Mouse (Mus musculus): ENCODE measurements around the gene Otos.

Gene Otos

DNA sequence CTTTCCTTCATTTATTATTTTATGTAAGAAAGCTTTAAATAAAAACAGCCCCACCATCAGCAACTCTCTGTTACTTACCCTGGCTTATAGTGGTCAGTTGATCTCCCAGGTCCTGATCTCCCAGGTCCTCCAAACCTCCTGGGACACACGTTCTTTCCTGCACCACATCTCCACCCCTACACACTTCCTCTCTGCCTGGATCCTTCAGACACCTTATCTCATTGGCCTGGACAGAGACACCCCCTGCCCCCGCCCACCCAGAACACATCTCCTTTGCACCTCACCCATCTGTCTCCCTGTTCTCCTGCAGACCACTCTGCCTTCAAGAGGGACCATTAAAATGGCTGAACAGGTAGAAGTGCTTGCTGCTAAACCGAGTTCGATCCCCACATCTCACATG is 1.6 kb downstream of the Otos start:
- DNase-seq (ENCODE audit: low read depth, low spot score): no peak

DNA sequence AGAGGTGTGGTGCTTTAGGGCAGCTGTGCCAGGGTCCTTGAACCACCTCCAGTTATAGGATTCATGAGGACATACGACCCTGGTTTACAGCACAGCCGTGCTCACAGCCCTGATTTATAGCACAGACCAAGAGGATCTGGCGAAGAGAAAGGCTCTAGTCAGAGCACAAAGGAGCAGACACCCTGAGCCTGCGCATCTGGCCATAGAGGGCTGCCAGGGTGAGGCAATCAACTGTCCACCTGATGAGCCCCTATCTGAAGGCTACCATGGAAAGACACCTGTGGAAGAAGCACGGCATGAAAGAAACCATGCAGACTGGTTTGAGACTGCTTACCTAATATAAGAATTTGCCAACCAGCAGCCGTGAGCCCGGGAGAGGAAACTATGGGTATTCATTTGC is 2.0 kb downstream of the Otos start:
- no peak for DNase-seq (ENCODE audit: low read depth, low spot score)

DNA sequence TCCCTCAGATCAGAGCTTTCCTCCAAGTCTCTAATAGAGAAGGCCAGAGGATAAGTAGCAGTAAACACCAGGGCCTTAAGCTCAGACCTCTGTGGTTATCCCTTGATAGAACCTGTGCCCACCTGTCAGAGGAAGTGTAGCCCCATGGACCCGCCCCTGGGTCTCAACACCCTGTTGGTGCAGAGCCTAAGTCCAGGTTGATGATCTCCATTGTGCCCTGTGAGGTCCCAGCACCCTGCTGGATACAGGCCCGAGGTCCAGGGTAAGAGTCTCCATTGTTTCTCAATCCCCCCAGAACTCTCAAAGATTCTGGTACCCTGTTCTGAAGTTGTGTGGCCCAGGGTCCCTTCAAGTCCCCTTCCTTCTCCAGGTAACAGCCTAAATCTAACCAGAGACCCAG is 2.5 kb downstream of the Otos start:
- no peak for DNase-seq (ENCODE audit: low read depth, low spot score)

DNA sequence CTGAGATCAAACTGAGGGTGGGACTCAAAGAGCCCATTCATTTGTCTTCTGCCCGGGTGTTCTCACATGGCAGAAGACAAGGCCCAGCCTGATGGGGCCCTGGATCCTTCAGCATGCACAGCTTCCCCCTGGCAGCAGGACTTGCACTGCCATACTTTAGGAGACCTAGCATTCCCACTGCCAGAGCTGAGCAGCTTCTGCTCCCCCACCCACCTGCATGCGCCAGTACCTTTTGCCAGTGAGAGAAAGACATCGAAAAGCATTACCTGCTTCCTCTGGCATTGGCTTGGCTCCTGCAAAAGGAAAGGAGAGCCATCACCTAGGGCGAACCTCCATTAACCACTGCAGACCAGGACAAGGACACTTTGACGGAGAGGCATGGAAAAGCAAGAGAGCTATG is 3.7 kb downstream of the Otos start:
- no peak for DNase-seq (ENCODE audit: low read depth, low spot score)

DNA sequence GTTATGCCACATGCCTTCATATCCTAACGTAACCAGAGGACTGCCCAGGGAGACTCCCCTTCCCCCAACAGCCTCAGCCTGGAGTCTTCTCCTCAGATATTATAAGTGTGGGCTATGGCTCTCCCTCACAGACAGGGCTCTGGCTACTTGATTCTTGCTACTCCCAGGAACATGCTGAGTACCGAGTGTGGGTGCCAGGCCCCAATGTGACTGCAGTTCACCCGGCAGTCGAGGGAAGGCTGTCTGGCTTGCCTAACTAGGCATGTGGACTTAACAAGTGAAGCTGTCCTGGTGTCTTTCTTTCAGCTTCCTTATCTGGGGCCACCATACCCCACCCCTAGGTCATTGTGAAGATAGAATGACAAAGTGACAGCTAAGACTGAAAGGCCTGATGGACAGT is 5.0 kb downstream of the Otos start:
- no peak for DNase-seq (ENCODE audit: low read depth, low spot score)

DNA sequence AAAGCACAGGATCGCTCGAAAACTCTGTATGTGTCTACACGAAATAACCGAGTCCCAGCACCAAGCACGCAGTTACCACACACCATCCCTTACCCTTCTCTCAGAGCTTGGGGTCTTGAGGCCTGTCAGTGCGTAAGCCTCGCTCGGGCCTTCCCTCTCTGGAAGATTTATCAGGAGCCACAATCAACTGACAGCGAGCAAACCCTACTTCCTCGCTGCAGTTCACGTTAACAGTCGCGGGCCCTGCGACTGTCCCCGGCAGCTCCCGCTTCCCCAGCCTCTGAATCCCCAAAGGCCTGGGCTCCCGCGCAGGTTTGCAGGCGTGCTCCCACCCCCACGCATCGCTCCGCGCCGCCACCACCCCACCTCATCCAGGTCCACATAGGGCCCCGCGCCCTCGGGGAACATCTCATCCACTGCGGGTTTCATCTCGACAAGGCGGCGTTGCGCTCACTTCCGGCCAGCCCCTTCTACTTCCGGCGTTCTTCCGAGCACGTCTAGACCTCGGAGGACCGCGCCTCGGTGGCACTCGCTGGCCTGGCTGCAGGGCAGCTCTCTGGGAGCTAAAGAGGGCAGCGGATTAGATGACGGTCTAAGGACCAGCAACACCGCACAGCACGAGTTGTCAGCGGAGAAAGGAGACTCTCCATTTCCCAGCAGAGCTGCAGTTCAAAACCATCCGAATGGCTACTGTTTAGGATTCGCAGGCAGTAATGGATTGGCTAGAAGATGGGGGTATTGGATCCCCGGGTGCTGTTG is 6.9 kb downstream of the Otos start, which contains the start of gene Cops9:
Gene Cops9 (minus strand): TSS at position 472 of the 759 bp plus-strand sequence.
- DNase-seq (ENCODE audit: low read depth, low spot score): peak; percentile 90

DNA sequence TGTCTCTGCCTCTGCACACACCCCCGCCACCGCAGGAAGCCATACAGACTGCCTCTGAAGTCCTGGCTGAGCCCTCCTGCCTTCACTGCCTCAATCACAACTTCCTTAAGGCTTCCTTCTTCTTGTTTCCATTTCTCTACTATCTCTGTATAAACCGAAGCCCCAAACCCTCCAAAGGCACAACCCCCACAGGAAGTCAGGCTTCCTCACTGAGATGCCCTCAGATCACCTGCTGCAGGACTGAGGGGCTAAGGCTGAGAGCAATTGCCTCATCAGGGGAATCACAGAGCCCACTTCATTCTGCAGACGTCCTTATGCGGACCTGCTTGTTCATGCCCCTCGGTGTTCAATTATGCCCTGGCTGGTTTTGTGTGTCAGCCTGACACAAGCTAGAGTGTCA is 8.2 kb downstream of the Otos start:
- DNase-seq (ENCODE audit: low read depth, low spot score): no peak

DNA sequence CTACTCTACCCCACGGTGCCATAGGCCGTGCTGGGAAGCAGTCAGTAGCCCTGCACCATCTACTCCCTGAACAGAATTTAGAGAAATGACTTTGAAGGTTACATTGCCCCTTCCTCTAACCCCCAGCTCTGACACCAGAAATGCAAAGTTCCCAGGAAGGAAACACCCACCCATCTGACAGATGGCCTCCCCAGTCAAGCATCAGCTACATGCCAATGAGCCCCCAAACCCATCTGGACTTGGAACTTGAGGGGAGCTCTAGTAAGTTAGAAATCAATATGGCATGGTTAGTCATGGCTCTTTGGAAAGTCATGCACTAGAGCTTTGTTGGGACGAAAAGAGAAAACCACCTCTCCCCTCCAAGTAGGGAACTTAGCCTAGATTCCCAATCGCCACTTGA is 9.9 kb downstream of the Otos start:
- no peak for DNase-seq (ENCODE audit: low read depth, low spot score)

DNA sequence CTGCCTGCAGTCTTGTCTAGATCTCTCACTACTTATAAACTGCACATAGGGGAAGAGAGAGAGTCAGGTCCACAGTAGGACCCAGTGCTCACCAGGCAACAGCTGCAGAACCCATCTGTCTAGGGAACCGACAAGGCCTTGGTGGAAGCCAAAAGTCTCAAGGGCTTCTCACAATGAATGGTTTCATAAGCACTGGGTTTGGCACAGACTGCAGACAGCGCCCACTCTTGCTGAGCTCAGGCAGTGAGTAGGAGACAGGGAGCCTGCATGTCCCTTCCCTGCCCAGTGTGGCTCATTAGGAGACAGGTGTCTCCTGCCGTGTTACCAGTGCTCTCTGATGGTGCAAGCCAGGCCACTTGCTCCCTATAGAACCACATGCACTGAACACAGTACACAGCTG is 10.5 kb downstream of the Otos start:
- DNase-seq (ENCODE audit: low read depth, low spot score): no peak

DNA sequence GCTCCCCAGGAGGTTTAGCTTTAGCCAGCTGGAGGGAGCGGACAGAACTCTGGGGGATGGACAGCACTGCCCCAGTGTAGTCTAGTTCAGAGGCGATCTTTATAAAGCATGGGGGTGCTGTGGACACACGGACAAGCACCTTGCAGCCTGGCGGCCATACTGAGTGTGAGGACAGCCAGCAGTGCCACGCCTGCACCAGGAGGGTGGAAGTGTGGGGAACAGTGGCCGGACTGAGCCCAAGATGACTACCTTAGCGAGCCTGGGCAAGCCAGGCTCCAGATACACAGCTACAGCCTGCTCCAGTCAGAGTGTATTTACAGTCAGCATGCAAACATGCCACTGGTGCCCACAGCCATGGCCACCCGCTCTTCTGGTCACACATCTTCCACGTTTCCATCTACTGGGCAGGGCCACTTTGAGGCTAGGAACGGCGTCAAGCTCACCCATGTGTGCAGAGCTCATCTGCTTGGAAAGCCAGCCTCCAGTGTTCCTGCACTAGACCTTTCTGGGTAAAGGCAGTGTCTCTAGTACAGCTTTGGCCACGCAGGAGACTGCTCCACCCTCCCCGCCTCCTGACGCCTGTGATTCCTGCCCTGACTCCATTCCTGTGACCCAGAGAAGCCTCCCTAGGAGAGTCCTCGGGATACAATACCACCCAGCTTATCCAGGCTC is 11.0 kb downstream of the Otos start:
- no peak for DNase-seq (ENCODE audit: low read depth, low spot score)

DNA sequence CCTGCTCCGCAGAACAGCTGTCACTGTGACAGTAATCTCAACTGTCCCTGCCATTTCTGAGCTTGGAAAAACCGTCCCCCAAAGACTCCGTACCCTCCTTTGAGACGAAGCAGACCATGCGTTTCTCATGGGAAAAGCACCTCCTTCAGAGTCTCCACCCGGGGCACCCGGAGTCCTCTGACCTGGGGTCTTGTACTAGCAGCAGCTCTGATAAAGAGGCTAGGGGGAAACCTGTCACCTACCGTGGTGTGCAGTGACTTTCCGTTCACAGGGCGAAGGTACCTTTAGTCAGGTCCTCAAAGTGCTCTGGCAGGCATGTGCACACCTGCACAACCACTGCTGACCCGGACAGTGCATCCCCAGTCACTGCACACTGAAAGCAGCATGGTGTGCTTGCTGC is 12.0 kb downstream of the Otos start:
- no peak for DNase-seq (ENCODE audit: low read depth, low spot score)

DNA sequence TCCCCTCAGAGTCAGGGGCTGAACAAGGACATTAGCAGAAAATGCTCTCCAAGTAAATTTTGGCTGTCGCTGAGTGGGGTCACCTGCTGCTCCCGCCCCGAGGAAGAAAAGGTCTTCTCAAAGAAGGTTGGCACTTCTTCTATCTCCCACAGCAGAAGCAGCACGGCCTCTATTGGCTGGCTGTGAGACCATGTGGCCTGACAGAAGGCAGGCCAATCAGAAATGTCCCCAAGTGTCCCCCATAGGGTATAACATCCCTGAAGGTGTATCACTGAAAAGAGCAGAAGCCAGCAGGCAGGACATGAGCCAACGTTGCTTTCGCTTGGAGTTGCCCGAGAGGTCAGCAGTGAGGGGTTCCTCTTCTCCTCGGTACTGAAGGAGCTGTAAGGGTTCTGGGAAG is 12.6 kb downstream of the Otos start:
- no peak for DNase-seq (ENCODE audit: low read depth, low spot score)

DNA sequence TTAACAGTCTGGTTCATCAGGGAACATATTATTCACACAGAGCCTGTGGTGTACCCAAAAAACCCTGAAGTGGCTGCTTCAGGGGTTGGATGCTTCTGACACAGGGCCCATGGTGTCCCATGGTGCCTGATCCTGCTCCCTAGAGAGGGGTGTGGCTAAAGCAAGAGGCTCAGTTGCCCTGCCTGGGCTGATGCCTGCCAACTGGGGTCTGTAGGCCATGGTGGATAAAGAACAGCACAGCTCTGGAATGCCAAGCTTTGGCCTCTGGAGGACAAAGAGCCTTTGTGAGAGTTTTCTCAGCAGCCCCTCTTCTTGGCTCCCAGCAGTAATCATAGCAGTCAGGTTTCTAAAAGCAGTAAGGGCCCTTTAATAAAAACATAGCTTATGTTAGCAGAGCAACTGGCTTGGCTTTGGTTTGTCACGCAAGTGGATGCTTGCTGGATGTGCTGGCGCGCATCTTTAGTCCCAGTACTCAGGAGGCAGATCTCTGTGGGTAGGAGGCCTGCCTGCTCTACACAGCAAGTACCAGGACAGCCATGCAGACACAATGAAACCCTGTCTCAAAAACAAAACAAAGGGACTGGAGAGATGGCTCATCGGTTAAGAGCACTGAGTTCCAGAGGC is 13.6 kb downstream of the Otos start:
- peak; percentile 27 for DNase-seq (ENCODE audit: low read depth, low spot score)

DNA sequence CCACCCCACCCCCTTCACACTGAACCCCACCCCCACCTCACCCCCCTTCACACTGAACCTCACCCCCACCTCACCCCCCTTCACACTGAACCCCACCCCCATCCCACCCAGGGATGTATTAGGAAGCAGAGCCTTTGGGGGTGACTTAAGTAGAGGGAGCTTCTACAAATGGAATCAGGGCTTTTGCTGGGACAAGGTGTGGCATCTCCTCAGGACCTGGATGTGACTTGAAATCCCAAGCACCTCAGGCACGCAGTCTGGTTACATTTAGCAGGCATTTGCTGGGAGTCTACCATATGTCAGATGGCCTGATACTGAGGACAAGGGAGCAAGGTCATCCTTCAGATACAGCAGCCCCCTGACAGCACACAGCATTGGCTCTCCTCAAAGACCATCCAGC is 14.1 kb downstream of the Otos start:
- no peak for DNase-seq (ENCODE audit: low read depth, low spot score)

DNA sequence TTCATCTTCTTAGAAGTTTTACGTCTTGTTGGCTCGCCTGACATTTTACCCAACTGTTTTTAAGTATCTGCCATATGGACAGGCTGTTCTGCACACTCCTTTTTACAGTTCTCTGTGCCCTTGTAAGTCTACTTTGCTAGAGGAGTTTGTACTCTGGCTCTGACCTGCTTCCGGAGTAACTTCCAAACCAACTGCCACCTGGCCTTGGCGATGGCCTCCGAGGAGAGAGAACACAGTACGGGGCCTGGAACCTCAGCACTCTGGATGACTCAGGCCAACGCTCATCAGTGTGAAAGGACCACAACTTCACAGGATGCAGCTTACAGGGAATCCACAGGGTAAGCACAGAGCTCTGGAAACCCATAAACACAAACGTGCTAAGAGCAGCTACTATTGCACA is 14.9 kb downstream of the Otos start:
- DNase-seq (ENCODE audit: low read depth, low spot score): no peak

DNA sequence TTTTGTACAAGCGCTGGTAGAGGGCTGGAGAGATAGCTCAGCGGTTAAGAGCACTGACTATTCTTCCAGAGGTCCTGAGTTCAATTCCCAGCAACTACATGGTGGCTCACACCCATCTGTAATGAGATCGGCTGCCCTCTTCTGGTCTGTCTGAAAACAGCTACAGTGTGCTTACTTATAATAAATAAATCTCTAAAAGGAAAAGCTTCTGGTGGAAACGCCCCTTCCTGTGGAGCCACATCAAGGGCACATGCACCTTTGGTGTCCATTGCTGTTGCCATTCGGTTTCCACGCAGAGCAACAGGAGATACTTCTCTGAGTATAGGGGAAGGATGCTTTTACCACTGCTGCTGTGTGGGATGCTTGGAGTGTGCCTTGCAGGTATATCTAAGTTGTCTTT is 15.7 kb downstream of the Otos start:
- DNase-seq (ENCODE audit: low read depth, low spot score): no peak

DNA sequence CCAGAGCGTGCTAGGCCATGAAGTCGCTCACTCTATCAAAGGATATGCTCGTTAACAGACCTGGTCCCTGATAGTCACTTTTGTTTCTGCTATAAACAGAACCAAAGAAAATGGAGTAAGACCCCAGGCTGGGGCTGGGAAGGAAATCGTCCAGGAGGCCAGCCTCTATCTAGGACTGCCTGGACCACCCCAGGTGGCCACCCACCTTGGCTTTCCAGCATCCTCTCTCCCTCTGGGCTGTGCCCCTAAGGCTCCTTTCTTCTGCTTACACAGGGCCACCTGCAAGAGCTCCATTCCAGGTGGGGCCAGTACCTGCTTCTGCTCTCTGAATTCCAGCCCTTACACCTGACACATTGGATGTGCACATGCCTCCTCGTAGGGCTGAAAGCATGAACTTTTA is 16.4 kb downstream of the Otos start:
- DNase-seq (ENCODE audit: low read depth, low spot score): no peak

DNA sequence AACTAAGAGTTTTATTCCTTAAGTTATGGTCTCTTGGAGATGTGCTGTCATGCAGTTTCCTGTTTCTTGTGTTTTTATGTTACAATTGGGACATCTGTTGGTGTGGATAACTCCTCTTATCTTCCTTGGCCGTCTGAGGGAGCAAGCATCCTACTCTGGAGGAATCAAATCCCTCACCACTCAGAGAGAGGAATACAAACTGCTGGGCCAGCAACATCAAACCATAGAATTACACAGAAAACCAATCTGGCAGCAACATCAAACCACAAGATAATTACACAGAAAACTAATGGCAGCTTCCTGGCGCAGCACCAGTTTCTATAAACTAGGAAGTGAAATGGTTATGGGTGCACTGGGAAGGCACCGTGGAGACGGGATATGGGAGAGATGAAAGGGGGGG is 20.4 kb downstream of the Otos start:
- DNase-seq (ENCODE audit: low read depth, low spot score): no peak

DNA sequence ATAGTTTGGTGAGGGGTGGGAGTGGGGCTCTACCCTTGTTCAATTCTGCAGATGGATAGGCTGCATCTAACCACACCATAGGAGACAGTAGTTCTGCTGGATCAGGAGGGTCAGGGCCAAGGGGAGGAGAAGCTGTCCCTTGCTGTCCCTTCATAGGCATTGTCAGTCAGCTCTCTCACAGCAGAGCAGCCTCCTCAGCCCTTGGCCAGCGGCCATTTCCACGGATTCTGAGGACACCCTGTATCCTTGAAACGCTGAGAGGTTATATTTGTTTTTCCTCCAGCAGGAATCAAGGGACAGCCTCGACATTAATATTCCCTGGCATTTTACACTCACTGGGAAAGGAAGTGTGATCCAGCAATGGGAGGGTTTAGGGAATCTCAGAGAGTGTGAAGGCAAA is 30.3 kb downstream of the Otos start:
- DNase-seq (ENCODE audit: low read depth, low spot score): no peak

DNA sequence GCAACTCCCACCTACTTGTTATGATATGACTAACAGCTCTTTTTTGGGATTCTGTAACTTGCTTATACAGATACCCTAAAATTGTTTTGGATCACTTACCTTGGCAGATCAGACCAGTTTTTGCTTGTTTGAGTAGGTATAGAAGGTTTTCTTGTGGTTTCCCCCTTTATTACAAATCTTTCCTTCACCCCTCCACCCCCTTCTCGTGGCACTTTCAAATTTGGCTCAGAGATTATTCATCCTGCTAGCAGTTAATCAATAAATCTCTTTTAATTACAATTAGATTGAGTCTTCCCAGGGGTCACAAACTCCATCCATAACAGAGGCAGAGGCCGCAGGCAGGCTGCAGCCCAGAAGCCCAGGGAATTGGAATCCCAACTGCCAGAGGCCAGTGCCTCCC is 31.2 kb downstream of the Otos start, which contains the start of gene Olfr12:
Gene Olfr12 (plus strand): TSS at position 301 of the 400 bp plus-strand sequence.
- DNase-seq (ENCODE audit: low read depth, low spot score): no peak

DNA sequence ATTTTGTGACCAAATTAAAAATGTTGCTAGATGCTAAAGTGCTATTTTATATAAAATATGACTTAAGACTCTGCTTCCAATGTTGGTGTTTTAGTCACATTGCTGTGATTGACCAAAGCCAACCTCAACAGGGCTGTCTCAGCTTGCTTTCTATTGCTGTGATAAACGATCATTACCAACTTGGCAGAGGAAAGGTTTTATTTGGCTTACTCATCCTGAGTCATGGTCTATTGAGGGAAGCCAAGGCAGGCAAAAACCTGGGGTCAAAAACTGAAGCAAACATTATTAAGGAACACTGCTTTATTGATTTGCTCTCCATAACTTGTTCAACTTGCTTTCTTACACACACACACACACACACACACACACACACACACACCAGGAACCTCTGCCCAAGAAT is 32.6 kb downstream of the Otos start:
- no peak for DNase-seq (ENCODE audit: low read depth, low spot score)

DNA sequence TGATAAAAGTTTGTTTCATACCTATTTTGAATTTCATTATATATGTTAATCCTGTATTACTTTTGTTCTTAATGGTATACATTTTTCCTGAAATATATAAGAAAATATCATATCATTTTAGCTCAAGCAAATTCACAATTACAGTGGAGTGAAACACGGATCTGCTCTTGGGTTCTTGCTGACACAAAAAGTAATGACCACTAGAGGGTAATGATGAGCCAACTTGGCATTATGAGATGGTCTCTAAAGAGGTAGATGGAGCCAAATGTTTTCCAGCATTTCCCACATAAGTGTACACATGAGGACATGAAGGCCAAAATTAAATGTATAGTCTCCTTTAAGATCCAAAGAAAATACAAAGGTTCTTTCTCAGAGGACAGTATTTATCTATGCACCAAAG is 34.1 kb downstream of the Otos start:
- DNase-seq (ENCODE audit: low read depth, low spot score): peak; percentile 17

DNA sequence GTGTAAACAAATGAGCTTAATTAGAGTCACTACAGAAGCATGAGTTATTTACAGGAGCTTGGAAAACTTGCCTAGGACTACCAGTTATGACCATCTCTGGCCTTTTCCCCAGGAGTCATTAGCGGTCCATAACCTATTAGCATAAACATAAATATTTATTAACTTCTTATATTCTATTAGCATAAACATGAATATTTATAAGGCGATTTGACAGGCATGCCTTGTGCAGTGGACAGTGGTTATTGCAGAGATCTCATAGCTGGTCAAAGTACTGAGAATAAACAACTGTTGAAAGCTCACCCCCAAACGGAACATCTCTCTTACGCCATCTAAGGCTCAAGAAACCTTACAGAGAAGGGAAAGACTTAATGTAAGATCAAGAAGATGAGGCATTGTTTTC is 35.5 kb downstream of the Otos start:
- no peak for DNase-seq (ENCODE audit: low read depth, low spot score)
